Mouse (Mus musculus): Measurements from ENCODE around the gene Ahnak2. TPM values are rescaled to one million over a fixed set of nuclear protein-coding genes. Genes with fewer than 3 reads are reported as not detected.
A peak's percentile ranks its signal among the peaks of the same experiment; 100 is the strongest.
"Not testable (repeated sequence)": the region's sequence is repeated elsewhere in the genome, so short reads cannot be mapped to it uniquely, and the experiment has no call there.

The Ahnak2 gene
- polyA plus RNA-seq, 2 experiments: 0.06 to 0.13 TPM

- no peak overlapping the region for H3K4me2 ChIP-seq (ENCODE audit: low read depth)
- peaks cover 90% of the 10 kb centered on the region for H3K36me3 ChIP-seq (replicated peaks; ENCODE audit: control insufficient read depth, insufficient read depth, low read depth)
- 31% methylated on average over 4 of the region's 4 CpGs for WGBS (ENCODE audit: insufficient replicate concordance)
- TF ChIP-seq EP300 (IDR thresholded peaks at IDR 0.05; ENCODE audit: low read depth) (no peak), CTCF (IDR thresholded peaks at IDR 0.05; ENCODE audit: low read depth) (no peak)
- no peak overlapping the region for H3K9ac ChIP-seq (replicated peaks)
- H3K9me3 ChIP-seq (ENCODE audit: control insufficient read depth, low read length): no peaks in the 10 kb centered on the region
- H3K4me3 ChIP-seq (ENCODE audit: insufficient read depth in 1 of 2, low read depth in 2 of 2, low read length in 2 of 2): no peak overlapping the region
- ATAC-seq (ENCODE audit: insufficient read depth) (peak; percentile 6; the same call in 1 of the 2 replicates), DNase-seq (ENCODE audit: low read depth in 3 of 3, low spot score in 3 of 3) (no peak)
- no peaks in the 10 kb centered on the region for H3K27me3 ChIP-seq (ENCODE audit: control insufficient read depth, insufficient read depth, low read length)
- peaks cover 31 to 34% of the 10 kb centered on the region in 2 experiments for H3K4me1 ChIP-seq (replicated peaks; ENCODE audit: control insufficient read depth in 2 of 2, insufficient read depth in 2 of 2, low read length in 1 of 2)
- no peak overlapping the region for H3K27ac ChIP-seq
Measured at GRCm38 (mm10) chr12:112821974-112822373, 19.5 kb upstream of the Ahnak2 start.

- Histone ChIP-seq H3K9me3 (ENCODE audit: control insufficient read depth, low read length) (no peaks in the 10 kb centered on the region), H3K4me1 (replicated peaks; ENCODE audit: control insufficient read depth in 2 of 2, insufficient read depth in 2 of 2, low read length in 1 of 2) (peaks cover 24 to 27% of the 10 kb centered on the region in 2 experiments), H3K4me2 (ENCODE audit: low read depth) (no peak overlapping the region), H3K27ac (no peak overlapping the region), H3K36me3 (replicated peaks; ENCODE audit: control insufficient read depth, insufficient read depth, low read depth) (peaks cover 90% of the 10 kb centered on the region), H3K9ac (replicated peaks) (no peak overlapping the region), H3K27me3 (ENCODE audit: control insufficient read depth, insufficient read depth, low read length) (no peaks in the 10 kb centered on the region), H3K4me3 (ENCODE audit: insufficient read depth in 1 of 2, low read depth in 2 of 2, low read length in 2 of 2) (no peak overlapping the region)
- WGBS (ENCODE audit: insufficient replicate concordance): 4% methylated on average over 1 of the region's 1 CpGs
- no peak for TF ChIP-seq EP300 (IDR thresholded peaks at IDR 0.05; ENCODE audit: low read depth)
- no peak for TF ChIP-seq CTCF (IDR thresholded peaks at IDR 0.05; ENCODE audit: low read depth)
- ATAC-seq (ENCODE audit: insufficient read depth) (no peak), DNase-seq (ENCODE audit: low read depth in 3 of 3, low spot score in 3 of 3) (no peak)
Measured at GRCm38 (mm10) chr12:112821216-112821615, 18.8 kb upstream of the Ahnak2 start.

- Histone ChIP-seq H3K9me3 (ENCODE audit: control insufficient read depth, low read length) (no peaks in the 10 kb centered on the region), H3K4me2 (ENCODE audit: low read depth) (no peak overlapping the region), H3K4me1 (replicated peaks; ENCODE audit: control insufficient read depth in 2 of 2, insufficient read depth in 2 of 2, low read length in 1 of 2) (peaks cover 21% of the 10 kb centered on the region in 2 experiments), H3K4me3 (ENCODE audit: insufficient read depth in 1 of 2, low read depth in 2 of 2, low read length in 2 of 2) (no peak overlapping the region), H3K9ac (replicated peaks) (no peak overlapping the region), H3K27me3 (ENCODE audit: control insufficient read depth, insufficient read depth, low read length) (no peaks in the 10 kb centered on the region), H3K36me3 (replicated peaks; ENCODE audit: control insufficient read depth, insufficient read depth, low read depth) (peaks cover 88% of the 10 kb centered on the region), H3K27ac (no peak overlapping the region)
- no peak for TF ChIP-seq EP300 (IDR thresholded peaks at IDR 0.05; ENCODE audit: low read depth)
- no peak for TF ChIP-seq CTCF (IDR thresholded peaks at IDR 0.05; ENCODE audit: low read depth)
- no peak for ATAC-seq (ENCODE audit: insufficient read depth)
- no peak for DNase-seq (ENCODE audit: low read depth in 3 of 3, low spot score in 3 of 3)
- WGBS (ENCODE audit: insufficient replicate concordance): 84% methylated on average over 12 of the region's 12 CpGs
Measured at GRCm38 (mm10) chr12:112820401-112820999, 18.0 kb upstream of the Ahnak2 start.

GRCm38 (mm10) chr12:112819057-112819662 is 16.7 kb upstream of the Ahnak2 start:
- Histone ChIP-seq H3K4me3 (ENCODE audit: insufficient read depth in 1 of 2, low read depth in 2 of 2, low read length in 2 of 2) (no peak overlapping the region), H3K4me1 (replicated peaks; ENCODE audit: control insufficient read depth in 2 of 2, insufficient read depth in 2 of 2, low read length in 1 of 2) (peaks cover 16 to 17% of the 10 kb centered on the region in 2 experiments), H3K9ac (replicated peaks) (no peak overlapping the region), H3K4me2 (ENCODE audit: low read depth) (no peak overlapping the region), H3K27me3 (ENCODE audit: control insufficient read depth, insufficient read depth, low read length) (no peaks in the 10 kb centered on the region), H3K27ac (no peak overlapping the region), H3K36me3 (replicated peaks; ENCODE audit: control insufficient read depth, insufficient read depth, low read depth) (peaks cover 77% of the 10 kb centered on the region), H3K9me3 (ENCODE audit: control insufficient read depth, low read length) (no peaks in the 10 kb centered on the region)
- 92% methylated on average over 8 of the region's 8 CpGs for WGBS (ENCODE audit: insufficient replicate concordance)
- ATAC-seq (ENCODE audit: insufficient read depth) (no peak), DNase-seq (ENCODE audit: low read depth in 3 of 3, low spot score in 3 of 3) (no peak)
- TF ChIP-seq EP300 (IDR thresholded peaks at IDR 0.05; ENCODE audit: low read depth) (no peak), CTCF (IDR thresholded peaks at IDR 0.05; ENCODE audit: low read depth) (no peak)

- 73% methylated on average over 7 of the region's 7 CpGs for WGBS (ENCODE audit: insufficient replicate concordance)
- not testable (repeated sequence) for H3K27me3 ChIP-seq (ENCODE audit: control insufficient read depth, insufficient read depth, low read length); H3K4me3 ChIP-seq (ENCODE audit: insufficient read depth in 1 of 2, low read depth in 2 of 2, low read length in 2 of 2); H3K9me3 ChIP-seq (ENCODE audit: control insufficient read depth, low read length); ATAC-seq (ENCODE audit: insufficient read depth); H3K27ac ChIP-seq; H3K9ac ChIP-seq (replicated peaks); H3K4me2 ChIP-seq (ENCODE audit: low read depth); H3K4me1 ChIP-seq (replicated peaks; ENCODE audit: control insufficient read depth in 2 of 2, insufficient read depth in 2 of 2, low read length in 1 of 2); DNase-seq (ENCODE audit: low read depth in 3 of 3, low spot score in 3 of 3)
- peaks cover 57% of the 10 kb centered on the region for H3K36me3 ChIP-seq (replicated peaks; ENCODE audit: control insufficient read depth, insufficient read depth, low read depth)
Measured at GRCm38 (mm10) chr12:112816866-112817265, 14.4 kb upstream of the Ahnak2 start.

All from liver, embryonic 14.5 days (tissue).